Mouse (Mus musculus) intestine, embryonic 14.5 days (tissue): ENCODE results near the gene Atraid. TPM values are rescaled to one million over a fixed set of nuclear protein-coding genes. Genes with fewer than 3 reads are reported as not detected.
"Not testable (repeated sequence)": the region's sequence is repeated elsewhere in the genome, so short reads cannot be mapped to it uniquely, and the experiment has no call there.

Source experiments
- ATAC-seq: fragments of 200-750 bp; cut with Nextera tagmentation; replicated peaks from 2 replicates; pipeline ENCODE4 v1.8.0; 2017; ENCODE audit warnings: low read depth, moderate number of reproducible peaks, moderate TSS enrichment, moderate library complexity; ENCODE audit not compliant: low FRiP score, low TSS enrichment
- DNase-seq: peaks from one replicate; pipeline ENCODE4 v3.0.0-alpha.2; 2018; ENCODE audit warnings: low spot score
- H3K27ac ChIP-seq: fragments of 300-500 bp; sonication (generic); 2 replicates; pipeline ENCODE4 v1.5.1; 2014; ENCODE audit warnings: low read depth, mild to moderate bottlenecking, control low read depth
- H3K27me3 ChIP-seq: fragments of 300-500 bp; sonication (generic); replicated peaks from 2 replicates; pipeline ENCODE4 v1.6.1; 2014; ENCODE audit warnings: low read length, control low read depth; ENCODE audit not compliant: control insufficient read depth, insufficient read depth
- H3K36me3 ChIP-seq: fragments of 300-500 bp; sonication (generic); 2 replicates; pipeline ENCODE4 v1.6.1; 2014; ENCODE audit warnings: low read length, control low read depth; ENCODE audit not compliant: control insufficient read depth, insufficient read depth
- H3K4me1 ChIP-seq: fragments of 300-500 bp; sonication (generic); replicated peaks from 2 replicates; pipeline ENCODE4 v1.6.1; 2014; ENCODE audit warnings: low read length, control low read depth, mixed read lengths; ENCODE audit not compliant: control insufficient read depth, insufficient read depth
- H3K4me2 ChIP-seq: fragments of 300-500 bp; sonication (generic); 2 replicates; pipeline ENCODE4 v1.6.1; 2014; ENCODE audit warnings: low read length
- H3K4me3 ChIP-seq: fragments of 300-500 bp; sonication (generic); 2 replicates; pipeline ENCODE4 v1.5.1; 2014; ENCODE audit warnings: low read depth, low read length, control low read depth, mixed read lengths
- H3K9ac ChIP-seq: fragments of 300-500 bp; sonication (generic); 2 replicates; pipeline ENCODE4 v1.6.1; 2014; ENCODE audit warnings: mild to moderate bottlenecking, low read length
- H3K9me3 ChIP-seq: fragments of 300-500 bp; sonication (generic); 2 replicates; pipeline ENCODE4 v1.6.1; 2016; ENCODE audit warnings: low read length, control low read depth; ENCODE audit not compliant: control insufficient read depth
- WGBS: fragments of 180-500 bp; shearing (Covaris S2); extraction: QIAGEN DNeasy Blood & Tissue Kit; methylation state at CpG from one replicate; pipeline ENCODE4 v1.1.7; 2014; 5-methylcytosine and 5-hydroxymethylcytosine counted together
- polyA plus RNA-seq: library from polyadenylated mRNA; unstranded; fragments of >200 nt; fragmentation: Nextera tagmentation; extraction: Ambion mirVana; gene quantifications from 2 replicates; pipeline ENCODE4 v1.2.1, GENCODE M21; 2014

Atraid gene
- polyA plus RNA-seq, 1 experiment from 2014 or later: 178 TPM

DNA sequence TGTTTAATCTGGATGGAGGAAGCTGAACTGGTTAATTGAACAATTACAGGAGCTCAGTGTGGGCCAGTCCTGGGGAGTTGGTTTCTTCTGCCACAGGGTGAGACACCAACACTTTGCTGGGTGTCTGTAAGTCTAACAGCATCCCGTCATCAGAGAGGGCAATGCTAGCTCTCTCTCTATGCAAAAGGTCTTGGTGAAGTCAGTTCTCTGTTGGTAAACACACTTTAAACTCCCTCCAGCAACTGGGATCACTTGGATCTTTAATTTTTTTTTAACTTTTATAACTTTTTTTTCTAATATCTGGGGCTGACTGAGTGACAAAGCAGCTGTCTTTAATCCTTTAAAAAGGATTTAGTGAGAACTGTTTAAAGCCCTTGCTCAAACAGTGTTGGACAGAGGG is 25.4 kb upstream of the Atraid start:
- H3K27ac ChIP-seq: no peak overlapping the region

DNA sequence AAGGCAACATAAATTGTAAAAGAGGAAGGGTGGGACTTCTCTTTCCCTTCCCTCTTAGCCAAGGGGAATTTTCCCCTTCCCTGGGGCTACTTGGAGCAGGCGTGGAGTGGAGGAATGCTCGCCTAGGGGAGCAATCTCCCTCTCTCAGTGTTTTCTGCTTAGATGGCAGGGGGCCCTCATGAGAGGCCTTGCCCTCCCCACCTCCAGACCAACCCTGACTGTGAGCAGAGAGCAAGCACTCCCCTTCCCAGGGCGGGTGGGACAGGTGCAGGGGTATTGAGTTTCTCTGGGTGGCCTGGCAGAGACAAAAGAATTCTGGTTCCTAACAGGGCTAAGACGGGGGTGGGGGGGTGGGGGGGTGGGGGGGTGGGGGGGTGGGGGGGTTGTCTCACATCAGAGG is 24.9 kb upstream of the Atraid start:
- Histone ChIP-seq H3K27ac (no peak overlapping the region), H3K36me3 (no peaks in the 10 kb centered on the region), H3K9me3 (no peaks in the 10 kb centered on the region), H3K4me2 (no peak overlapping the region), H3K27me3 (no peaks in the 10 kb centered on the region), H3K9ac (no peak overlapping the region), H3K4me1 (no peaks in the 10 kb centered on the region), H3K4me3 (no peak overlapping the region)
- ATAC-seq (no peak), DNase-seq (no peak)
- 32% methylated on average over 4 of the region's 4 CpGs for WGBS

More for the DNA sequence above, 25.4 kb upstream of the Atraid start:
- no peaks in the 10 kb centered on the region for H3K27me3 ChIP-seq
- DNase-seq: no peak
- ATAC-seq: no peak
- H3K9ac ChIP-seq: no peak overlapping the region
- H3K4me2 ChIP-seq: no peak overlapping the region
- 72% methylated on average over 1 of the region's 1 CpGs for WGBS
- no peaks in the 10 kb centered on the region for H3K9me3 ChIP-seq
- H3K36me3 ChIP-seq: no peaks in the 10 kb centered on the region
- H3K4me3 ChIP-seq: no peak overlapping the region
- H3K4me1 ChIP-seq: no peaks in the 10 kb centered on the region

DNA sequence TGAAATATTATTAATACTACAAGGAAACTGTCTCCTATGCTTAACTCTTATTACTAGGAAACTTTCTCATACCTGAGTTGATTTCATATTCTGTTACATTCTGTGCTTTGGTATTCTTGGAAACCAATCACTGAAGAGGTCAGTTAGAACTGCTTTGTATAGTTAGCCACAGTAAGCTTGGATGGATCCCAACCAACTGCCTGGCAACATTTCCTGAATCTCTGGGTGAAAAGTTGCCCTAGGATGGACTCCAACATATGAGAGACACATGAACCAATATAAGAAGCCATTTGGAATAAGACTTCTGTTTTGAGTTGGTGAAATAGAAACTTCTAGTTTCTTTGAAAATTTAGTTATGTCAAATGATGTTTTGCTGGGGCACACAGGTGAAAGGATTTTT is 23.5 kb upstream of the Atraid start:
- no peaks in the 10 kb centered on the region for H3K36me3 ChIP-seq
- no peak overlapping the region for H3K27ac ChIP-seq
- H3K9ac ChIP-seq: no peak overlapping the region
- H3K27me3 ChIP-seq: no peaks in the 10 kb centered on the region
- no peak overlapping the region for H3K4me2 ChIP-seq
- H3K4me1 ChIP-seq: no peaks in the 10 kb centered on the region
- no peaks in the 10 kb centered on the region for H3K9me3 ChIP-seq
- DNase-seq: no peak
- no peak overlapping the region for H3K4me3 ChIP-seq
- no peak for ATAC-seq

DNA sequence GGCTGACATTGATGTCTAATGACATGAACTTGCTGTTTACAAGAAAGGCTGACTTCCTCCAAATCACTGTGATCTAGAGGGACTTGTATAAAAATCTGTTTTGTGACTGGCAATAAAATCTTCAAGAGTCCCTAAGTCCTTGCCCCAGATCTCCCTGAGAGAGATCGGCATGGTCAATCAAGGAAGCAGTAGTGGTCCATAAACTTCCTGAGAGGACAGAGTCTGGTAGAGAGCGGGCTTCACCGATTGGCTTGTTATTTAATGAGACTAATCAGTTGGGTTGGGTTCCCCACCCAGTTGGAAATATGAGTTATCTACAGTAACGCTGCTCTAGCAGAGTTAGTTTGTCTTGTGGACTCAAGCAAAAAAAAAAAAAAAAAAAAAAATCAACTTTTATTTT is 17.2 kb upstream of the Atraid start:
- Histone ChIP-seq H3K36me3 (peaks cover under 1% of the 10 kb centered on the region; the same call in 1 of the 2 replicates), H3K27ac (no peak overlapping the region), H3K4me1 (no peaks in the 10 kb centered on the region), H3K9ac (no peak overlapping the region), H3K27me3 (no peaks in the 10 kb centered on the region), H3K4me2 (no peak overlapping the region), H3K4me3 (no peak overlapping the region), H3K9me3 (no peaks in the 10 kb centered on the region)
- no peak for DNase-seq
- no peak for ATAC-seq
- 72% methylated on average over 4 of the region's 4 CpGs for WGBS

DNA sequence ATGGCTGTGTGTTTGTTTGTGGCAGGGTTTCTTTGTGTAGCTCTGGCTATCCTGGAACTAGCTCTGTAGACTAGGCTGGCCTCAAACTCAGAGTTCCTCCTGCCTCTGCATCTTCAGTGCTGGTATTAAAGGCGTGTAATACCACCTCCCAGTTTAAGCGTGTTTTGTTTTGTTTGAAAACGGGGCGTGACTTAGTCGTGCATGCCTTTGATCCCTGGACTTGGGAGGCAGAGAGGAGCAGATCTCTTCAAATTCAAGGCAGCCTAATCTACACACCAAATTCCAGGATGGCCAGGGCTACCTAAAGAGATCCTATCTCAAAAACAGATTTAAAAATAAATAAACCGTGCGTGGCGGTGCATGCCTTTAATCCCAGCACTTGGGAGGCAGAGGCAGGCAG is 16.6 kb upstream of the Atraid start:
- DNase-seq (no peak), ATAC-seq (no peak)
- H3K9ac ChIP-seq: no peak overlapping the region
- no peaks in the 10 kb centered on the region for H3K9me3 ChIP-seq
- H3K27me3 ChIP-seq: no peaks in the 10 kb centered on the region
- no peak overlapping the region for H3K27ac ChIP-seq
- no peaks in the 10 kb centered on the region for H3K4me1 ChIP-seq
- peaks cover 6% of the 10 kb centered on the region; the same call in 1 of the 2 replicates for H3K36me3 ChIP-seq
- no peak overlapping the region for H3K4me3 ChIP-seq
- WGBS: 83% methylated on average over 8 of the region's 8 CpGs
- no peak overlapping the region for H3K4me2 ChIP-seq

DNA sequence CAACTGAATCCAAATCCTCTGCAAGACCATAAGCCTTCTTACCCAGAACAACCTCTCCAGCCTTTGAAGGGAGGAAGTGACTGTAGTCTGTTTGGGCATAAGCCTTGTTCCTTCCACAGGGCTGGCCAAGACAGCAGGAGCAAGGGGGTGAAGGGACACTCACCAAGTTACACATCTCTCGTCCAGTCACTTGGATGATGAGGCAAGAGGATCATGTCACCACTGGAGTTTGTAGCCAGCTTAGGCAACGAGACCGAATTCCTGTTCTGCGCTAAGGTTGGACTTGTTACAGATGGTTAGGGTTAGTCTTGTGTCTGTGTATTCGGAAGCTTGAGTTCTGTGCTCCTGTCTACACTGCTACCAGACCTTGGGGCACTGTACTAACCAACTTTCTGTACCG is 13.4 kb upstream of the Atraid start:
- 88% methylated on average over 6 of the region's 6 CpGs for whole genome bisulfite sequencing
- H3K36me3 ChIP-seq: peaks cover 20% of the 10 kb centered on the region

DNA sequence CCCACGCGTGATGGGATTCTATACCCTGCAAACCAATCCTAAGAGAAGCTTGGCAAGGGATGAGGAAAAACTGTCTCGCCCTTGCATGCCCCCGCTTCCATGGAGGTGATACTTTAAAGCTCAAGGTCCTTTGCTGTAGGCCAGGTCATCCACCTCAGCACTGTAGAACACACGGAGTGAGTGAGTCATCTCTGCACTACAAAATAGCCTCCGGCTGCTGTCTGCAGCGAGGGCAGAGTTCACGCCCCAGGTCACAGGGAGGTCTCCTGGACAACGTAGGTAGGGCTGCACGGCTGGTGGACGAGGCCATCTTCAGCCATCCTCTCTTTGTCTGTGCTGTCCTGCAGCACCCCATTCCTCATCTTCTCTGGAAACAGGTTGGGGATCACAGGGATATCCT is 11.6 kb upstream of the Atraid start:
- not testable (repeated sequence) for H3K4me2 ChIP-seq, H3K9me3 ChIP-seq, H3K4me3 ChIP-seq, H3K27me3 ChIP-seq, ATAC-seq, H3K9ac ChIP-seq, DNase-seq, H3K27ac ChIP-seq, H3K4me1 ChIP-seq
- WGBS: 74% methylated on average over 11 of the region's 11 CpGs
- H3K36me3 ChIP-seq: peaks cover 21% of the 10 kb centered on the region

More for the DNA sequence above, 13.4 kb upstream of the Atraid start:
- no peak overlapping the region for H3K27ac ChIP-seq
- no peak overlapping the region for H3K4me2 ChIP-seq
- ATAC-seq (no peak), DNase-seq (no peak)
- H3K4me1 ChIP-seq: no peaks in the 10 kb centered on the region
- H3K27me3 ChIP-seq: no peaks in the 10 kb centered on the region
- no peak overlapping the region for H3K9ac ChIP-seq
- no peak overlapping the region for H3K4me3 ChIP-seq
- H3K9me3 ChIP-seq: no peaks in the 10 kb centered on the region

DNA sequence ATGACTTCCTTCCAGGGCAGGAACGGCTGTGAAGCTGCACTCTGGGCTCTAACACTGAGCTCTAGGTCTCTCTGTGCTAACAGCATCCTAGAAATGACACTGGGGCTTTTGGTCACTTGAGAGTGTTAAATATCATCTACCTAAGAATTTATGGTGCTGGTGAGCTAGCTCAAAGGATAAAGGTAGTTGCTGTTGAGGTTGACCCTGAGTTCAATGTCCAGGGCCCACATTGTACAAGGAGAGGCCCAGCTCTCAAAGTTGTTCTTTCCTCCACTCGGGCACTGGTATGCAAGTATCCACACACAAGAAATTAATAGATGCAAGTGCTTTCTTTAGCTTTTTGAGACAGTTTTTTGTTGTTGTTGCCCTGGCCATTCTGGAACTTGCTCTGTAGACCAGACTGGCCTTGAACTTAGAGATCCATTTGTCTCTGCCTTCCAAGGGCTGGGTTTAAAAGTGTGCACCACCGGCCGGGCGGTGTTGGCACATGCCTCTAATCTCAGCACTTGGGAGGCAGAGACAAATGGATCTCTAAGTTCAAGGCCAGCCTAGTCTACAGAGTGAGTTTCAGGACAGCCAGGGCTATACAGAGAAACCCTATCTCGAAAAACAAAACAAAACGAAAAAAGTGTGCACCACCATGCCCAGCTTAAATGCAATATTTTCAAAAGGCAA is 9.8 kb upstream of the Atraid start:
- Histone ChIP-seq H3K27me3 (no peaks in the 10 kb centered on the region), H3K27ac (no peak overlapping the region), H3K4me2 (no peak overlapping the region), H3K4me1 (peaks cover 5% of the 10 kb centered on the region; the same call in 1 of the 2 replicates), H3K9ac (no peak overlapping the region), H3K36me3 (peaks cover 34% of the 10 kb centered on the region), H3K4me3 (no peak overlapping the region), H3K9me3 (no peaks in the 10 kb centered on the region)
- no peak for DNase-seq
- 85% methylated on average over 7 of the region's 7 CpGs for WGBS
- ATAC-seq: no peak

DNA sequence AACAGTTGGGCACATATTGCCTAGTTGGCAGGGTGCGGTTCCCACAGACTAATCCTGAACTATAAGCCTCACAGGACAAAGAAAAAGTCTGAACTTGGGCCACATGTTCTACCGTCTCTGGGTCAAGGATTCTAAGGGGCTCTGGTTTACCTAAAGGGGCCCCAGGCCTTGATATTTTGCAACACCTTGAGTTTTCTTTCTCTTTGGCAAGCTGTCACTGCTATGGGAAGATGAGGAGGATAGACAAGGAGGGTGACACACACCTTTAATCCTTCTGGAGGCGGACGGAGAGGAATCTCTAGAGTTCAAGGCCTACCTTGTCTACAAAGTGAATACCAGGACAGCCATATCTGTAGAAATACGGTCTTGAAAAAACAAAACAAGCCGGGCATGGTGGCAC is 1.7 kb upstream of the Atraid start:
- no peak overlapping the region for H3K4me3 ChIP-seq
- DNase-seq: no peak
- 88% methylated on average over 6 of the region's 6 CpGs for WGBS
- peaks cover 10% of the 10 kb centered on the region for H3K4me1 ChIP-seq
- no peaks in the 10 kb centered on the region for H3K9me3 ChIP-seq
- no peak overlapping the region for H3K27ac ChIP-seq
- peaks cover 15% of the 10 kb centered on the region; the same call in 1 of the 2 replicates for H3K36me3 ChIP-seq
- ATAC-seq: no peak
- no peak overlapping the region for H3K9ac ChIP-seq
- H3K4me2 ChIP-seq: no peak overlapping the region
- H3K27me3 ChIP-seq: no peaks in the 10 kb centered on the region
